Mouse (Mus musculus): Measurements from ENCODE around the gene S100a16. TPM values are rescaled to one million over a fixed set of nuclear protein-coding genes. Genes with fewer than 3 reads are reported as not detected.

The S100a16 gene
- total RNA-seq, 2 experiments from 2014 or later = 82.5 to 96.2 TPM

GRCm38 (mm10) chr3:90586906-90587305 is 49.9 kb downstream of the S100a16 start:
- DNase-seq = no peak

DNA sequence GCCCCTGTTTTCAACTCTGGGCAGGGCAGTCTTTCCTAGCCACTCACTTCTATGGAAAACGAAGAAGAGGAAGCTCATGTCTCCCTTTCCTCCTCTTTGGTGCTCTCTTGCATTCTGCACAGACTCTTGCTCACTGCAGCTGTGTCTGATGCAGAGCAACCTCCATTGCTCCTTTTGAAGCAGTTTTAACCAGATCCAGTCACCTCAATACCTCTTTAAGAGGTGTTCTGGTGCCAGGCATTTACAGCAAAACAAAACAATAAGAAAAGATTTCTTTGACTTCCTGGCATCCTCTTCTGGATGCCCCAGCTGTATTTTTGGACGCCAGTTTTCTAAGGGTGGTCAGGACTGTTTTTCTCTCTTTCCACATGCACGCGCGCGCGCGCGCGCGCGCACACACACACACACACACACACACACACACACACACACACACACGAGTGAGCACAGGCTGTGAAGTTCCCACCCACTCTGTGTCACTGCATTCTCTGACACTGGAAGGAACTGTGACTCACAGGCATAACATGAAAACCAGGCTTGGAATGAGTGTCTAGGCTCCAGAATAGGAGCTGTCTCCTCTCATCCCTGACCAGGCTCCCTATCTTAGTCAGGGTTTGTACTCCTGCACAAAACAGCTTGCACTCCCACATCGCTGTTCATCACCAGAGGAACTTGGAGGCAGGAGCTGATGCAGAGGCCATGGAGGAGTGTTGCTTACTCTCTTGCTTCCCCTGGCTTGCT is 50.5 kb downstream of the S100a16 start:
- DNase-seq = no peak

- no peak for DNase-seq
Measured at GRCm38 (mm10) chr3:90589390-90589789, 52.3 kb downstream of the S100a16 start.

GRCm38 (mm10) chr3:90589947-90590346 is 52.9 kb downstream of the S100a16 start, which contains the start of gene S100a2:
TSS of gene S100a2 (plus strand) at chr3:90590247.
- no peak for DNase-seq

Other genes with a start within 250 kb of the S100a16 start
- gene Gatad2b, start 244.1 kb upstream of the S100a16 start, total RNA-seq (2021) = 100 to 1,000 TPM in 1 of 2 experiments, 10 to 100 TPM in 1; 95.2 to 109 TPM
- gene Slc27a3, start 147.3 kb upstream of the S100a16 start, total RNA-seq (2021) = 10 to 100 TPM; 13.9 to 25.2 TPM
- 10 to 100 TPM; 78.2 to 80.4 TPM for gene Ints3, start 103.6 kb upstream of the S100a16 start, total RNA-seq (2021)
- 1 to 10 TPM; 4.6 to 6.1 TPM for gene Npr1, start 71.4 kb upstream of the S100a16 start, total RNA-seq (2021)
- 10 to 100 TPM; 83.0 to 83.8 TPM for gene Ilf2, start 61.1 kb upstream of the S100a16 start, total RNA-seq (2021)
- 10 to 100 TPM; 49.8 to 50.8 TPM for gene Snapin, start 46.2 kb upstream of the S100a16 start, total RNA-seq (2021)
- 100 to 1,000 TPM; 145 to 152 TPM for gene Chtop, start 27.8 kb upstream of the S100a16 start, total RNA-seq (2021)
- gene S100a1, start 22.9 kb upstream of the S100a16 start, total RNA-seq (2021) = 10 to 100 TPM; 95.5 to 98.7 TPM
- 10 to 100 TPM; 21.1 to 26.4 TPM for gene S100a13, start 22.8 kb upstream of the S100a16 start, total RNA-seq (2021)
- under 1 TPM; 0.53 to 0.67 TPM for gene S100a14, start 10.4 kb upstream of the S100a16 start, total RNA-seq (2021)
- 1 to 10 TPM; 1.1 to 1.4 TPM for gene S100a3, start 23.3 kb downstream of the S100a16 start, total RNA-seq (2021)
- gene S100a2, start 53.0 kb downstream of the S100a16 start, total RNA-seq (2021) = not detected
- not detected for gene Gm42674, start 64.7 kb downstream of the S100a16 start, total RNA-seq (2021)
- 1 to 10 TPM; 2.7 to 3.8 TPM for gene S100a4, start 66.5 kb downstream of the S100a16 start, total RNA-seq (2021)
- gene S100a5, start 71.3 kb downstream of the S100a16 start, total RNA-seq (2021) = not detected
- gene S100a6, start 75.6 kb downstream of the S100a16 start, total RNA-seq (2021) = 10 to 100 TPM; 18.8 to 23.5 TPM
- under 1 TPM; 0.61 to 0.62 TPM for gene S100a7a, start 116.8 kb downstream of the S100a16 start, total RNA-seq (2021)
- gene S100a8, start 131.7 kb downstream of the S100a16 start, total RNA-seq (2021) = under 1 TPM in 1 of 2 experiments, not detected in 1; 0.91 TPM
- under 1 TPM in 1 of 2 experiments, not detected in 1; 0.86 TPM for gene S100a9, start 158.5 kb downstream of the S100a16 start, total RNA-seq (2021)
- gene Pglyrp4, start 189.7 kb downstream of the S100a16 start, total RNA-seq (2021) = not detected
- not detected for gene Gm5849, start 240.6 kb downstream of the S100a16 start, total RNA-seq (2021)